Mouse (Mus musculus) adrenal gland, postnatal 4 days (tissue): ENCODE measurements around the gene Dgkq. TPM values are rescaled to one million over a fixed set of nuclear protein-coding genes. Genes with fewer than 3 reads are reported as not detected.

Experiments
- DNase-seq, 2 experiments: peaks; one replicate each; pipeline ENCODE4 v3.0.0; 2021 to 2022; ENCODE audit warnings: low spot score in 2 of 2, mixed read lengths in 2 of 2
- total RNA-seq, 2 experiments: library from RNA; stranded (reverse); gene quantifications; 2 replicates each; pipeline ENCODE4 v1.2.3; 2021

The Dgkq gene
- total RNA-seq, 2 experiments from 2014 or later: 26.2 to 29.4 TPM

DNA sequence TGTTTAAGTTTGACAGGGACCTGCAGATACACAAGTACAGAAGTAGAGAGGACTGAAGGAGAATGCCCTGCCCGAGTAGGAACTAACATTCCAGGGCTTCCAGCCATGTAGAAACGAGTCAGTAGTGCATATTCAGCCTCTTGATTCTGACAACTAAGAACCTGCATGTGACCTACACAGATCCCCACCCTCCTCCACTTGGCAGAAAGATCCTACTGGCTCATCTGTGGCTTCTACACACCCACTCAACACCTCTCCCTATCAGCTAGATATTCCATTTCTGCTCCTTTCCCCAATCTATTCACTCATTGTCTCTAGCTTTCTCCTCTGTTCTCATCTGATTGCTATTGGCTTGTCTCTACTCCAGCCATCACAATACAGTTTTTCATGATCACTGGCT lies 47.6 kb downstream of the Dgkq start:
- DNase-seq: no peak

DNA sequence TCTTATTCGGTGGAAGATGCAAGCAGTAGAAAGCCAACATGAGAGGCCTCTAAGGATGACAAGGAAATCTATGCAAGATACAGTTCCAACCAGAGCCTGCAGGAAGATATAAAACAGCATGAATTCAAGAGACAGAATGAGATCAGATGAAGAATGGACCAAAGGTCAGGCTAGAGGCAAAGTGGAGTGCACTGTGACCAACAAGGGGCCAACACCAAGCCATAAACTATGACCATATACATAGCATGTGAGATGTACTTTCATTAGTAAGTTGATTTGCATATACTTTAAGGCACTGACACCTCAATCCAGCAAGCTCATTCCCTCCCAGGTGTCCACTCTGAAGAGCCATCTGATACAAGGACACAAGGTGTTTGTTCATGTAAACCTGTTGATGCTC lies 59.0 kb downstream of the Dgkq start:
- no peak for DNase-seq

DNA sequence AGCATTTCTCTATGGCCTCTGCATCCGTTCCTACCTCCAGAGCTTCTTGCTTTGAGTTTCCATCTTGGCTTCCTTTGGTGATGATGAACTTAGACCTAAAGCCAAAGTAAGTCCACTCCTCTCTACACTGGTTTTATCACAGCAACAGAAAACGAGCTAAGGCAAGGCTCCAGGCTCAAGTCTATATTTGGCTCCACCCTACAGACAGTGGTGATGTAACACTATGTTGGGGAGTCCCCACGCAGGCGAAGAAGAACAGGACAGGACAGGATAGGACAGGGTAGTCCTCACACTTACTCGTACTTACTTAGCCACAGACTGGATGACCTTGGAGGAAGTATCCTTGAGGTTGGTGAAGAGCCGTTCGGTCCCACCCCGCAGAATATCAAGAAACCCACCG lies 66.9 kb downstream of the Dgkq start:
- no peak for DNase-seq

DNA sequence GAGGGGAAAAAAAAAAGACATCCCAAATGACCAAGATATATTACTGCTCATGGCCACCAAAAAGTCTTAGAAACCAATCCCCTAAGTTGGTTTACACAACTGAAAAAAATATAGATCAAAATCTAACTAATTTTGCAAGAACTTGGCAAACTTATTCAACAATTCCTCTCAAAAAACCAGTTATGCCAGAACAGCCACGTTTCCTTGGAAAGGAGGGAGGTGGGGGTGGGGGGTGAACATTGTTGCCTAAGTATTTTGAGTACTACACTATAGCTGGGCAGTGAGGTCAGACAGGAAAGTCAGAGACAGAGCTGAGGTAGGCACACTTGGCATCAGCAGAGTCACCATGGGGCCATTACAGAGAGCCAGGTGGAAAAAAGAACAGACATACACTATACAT lies 69.5 kb downstream of the Dgkq start:
- no peak for DNase-seq

Other genes starting within 250 kb of the Dgkq start
- gene Atp5k, start 235.2 kb downstream of the Dgkq start, total RNA-seq: 100 to 1,000 TPM; 291 to 308 TPM
- gene Mfsd7a, start 220.8 kb downstream of the Dgkq start, total RNA-seq: 1 to 10 TPM; 2.3 to 2.4 TPM
- gene Pcgf3, start 208.4 kb downstream of the Dgkq start, total RNA-seq: 10 to 100 TPM; 57.1 to 57.6 TPM
- 10 to 100 TPM in 1 of 2 experiments, 1 to 10 TPM in 1; 8.7 to 13.1 TPM for gene Cplx1, start 119.6 kb downstream of the Dgkq start, total RNA-seq
- gene Gak, start 39.9 kb downstream of the Dgkq start, total RNA-seq: 10 to 100 TPM; 88.6 to 95.3 TPM
- gene Tmem175, start 39.9 kb downstream of the Dgkq start, total RNA-seq: 10 to 100 TPM; 28.0 to 30.1 TPM
- 10 to 100 TPM; 17.7 to 17.8 TPM for gene Idua, start 9.3 kb downstream of the Dgkq start, total RNA-seq
- gene Slc26a1, start 5.9 kb upstream of the Dgkq start, total RNA-seq: 1 to 10 TPM; 3.2 to 8.1 TPM
- gene Fgfrl1, start 22.7 kb upstream of the Dgkq start, total RNA-seq: 10 to 100 TPM; 42.7 to 49.6 TPM
- not detected for gene Rnf212, start 105.3 kb upstream of the Dgkq start, total RNA-seq
- 1 to 10 TPM in 1 of 2 experiments, not detected in 1; 4.0 TPM for gene Tmed11, start 125.7 kb upstream of the Dgkq start, total RNA-seq
- gene Vmn2r8, start 139.2 kb upstream of the Dgkq start, total RNA-seq: not detected
- gene Vmn2r9, start 182.9 kb upstream of the Dgkq start, total RNA-seq: not detected